Mouse (Mus musculus) G1E (cell line): ENCODE measurements around the gene Arid5b.

Source experiments
- CTCF ChIP-seq: IDR thresholded peaks from 2 replicates; pipeline ENCODE4 v1.5.1; 2012; ENCODE audit warnings: low read depth, low read length, inconsistent platforms, mixed read lengths
- GATA1 ChIP-seq: IDR thresholded peaks from 2 replicates; pipeline ENCODE4 v1.6.1; 2012; ENCODE audit warnings: borderline replicate concordance, low read length, inconsistent platforms, mixed read lengths
- POLR2AphosphoS5 ChIP-seq: IDR thresholded peaks from 2 replicates; pipeline ENCODE4 v1.6.1; 2012; ENCODE audit warnings: low read depth, low read length, inconsistent platforms; ENCODE audit not compliant: insufficient replicate concordance
- TAL1 ChIP-seq: conservative IDR thresholded peaks from 2 replicates; pipeline ENCODE4 v1.6.1; 2012; ENCODE audit warnings: low read depth, low read length, inconsistent platforms, mixed read lengths

- TF ChIP-seq POLR2AphosphoS5 (no peak), CTCF (no peak), GATA1 (no peak), TAL1 (no peak)
These were observed 29.2 kb downstream of the Arid5b start for GRCm38 (mm10) chr10:68249355-68249782.
